Mouse (Mus musculus): ENCODE measurements around the gene Zfp423. TPM values are rescaled to one million over a fixed set of nuclear protein-coding genes. Genes with fewer than 3 reads are reported as not detected.

Gene Zfp423
- total RNA-seq, 2 experiments from 2014 or later = 0.18 TPM; not detected in 1

DNA sequence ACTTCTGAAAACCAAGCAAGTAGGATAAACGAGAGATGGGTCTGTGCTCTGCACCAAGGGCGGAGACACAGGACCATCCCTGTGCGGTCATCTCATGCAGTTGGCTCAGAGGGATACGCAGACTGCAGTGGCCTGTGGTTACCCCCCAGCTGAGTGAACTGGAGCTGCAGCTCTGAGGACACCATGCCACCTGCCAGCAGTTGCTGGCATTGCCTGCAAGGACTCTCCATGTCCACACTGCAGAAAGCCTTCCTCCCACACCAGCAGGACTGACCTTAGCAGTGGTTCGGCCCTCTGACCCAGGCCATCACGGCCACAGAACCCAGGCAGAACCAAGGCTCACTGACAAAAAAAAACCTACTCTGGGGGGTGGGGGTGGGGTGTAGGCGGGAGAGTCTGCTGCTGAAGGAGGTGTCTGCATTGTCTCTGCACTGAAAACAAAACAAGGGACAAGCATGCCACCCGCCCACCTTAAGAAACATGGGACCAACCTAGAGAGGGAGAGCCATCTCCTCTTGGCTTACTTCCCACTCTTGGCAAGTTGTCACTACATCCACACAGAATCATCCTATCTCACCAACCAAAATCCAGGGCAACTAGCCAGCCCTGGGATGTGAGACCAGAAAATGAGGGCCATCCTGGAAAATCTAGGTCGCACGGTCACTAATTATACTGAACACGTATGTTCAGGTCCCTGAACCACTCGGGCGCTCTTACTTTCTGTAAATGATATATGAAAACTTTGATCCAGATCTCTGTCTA is 288.0 kb downstream of the Zfp423 start:
- ATAC-seq (ENCODE audit: poor library complexity, severe bottlenecking) = no peak

DNA sequence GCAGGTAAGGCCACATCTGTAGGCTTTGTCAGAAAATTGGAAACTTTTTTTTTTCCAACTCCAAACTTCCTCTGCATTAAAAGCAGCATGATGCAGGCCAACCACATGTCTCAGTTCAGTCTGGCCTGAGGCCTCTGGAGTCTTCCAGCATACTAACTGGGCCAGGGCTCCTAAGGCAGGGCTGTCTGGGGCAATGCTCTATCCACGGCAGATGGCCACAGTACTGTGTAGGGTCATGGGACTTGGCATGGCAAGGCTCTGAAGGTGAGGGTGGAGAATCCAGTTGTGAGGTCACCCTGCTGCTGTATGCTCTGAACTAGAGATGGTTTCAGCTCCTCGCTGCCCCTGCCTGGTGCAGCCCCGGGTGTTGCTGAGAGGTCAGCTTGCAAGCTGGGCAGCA is 289.2 kb downstream of the Zfp423 start:
- no peak for ATAC-seq (ENCODE audit: poor library complexity, severe bottlenecking)

DNA sequence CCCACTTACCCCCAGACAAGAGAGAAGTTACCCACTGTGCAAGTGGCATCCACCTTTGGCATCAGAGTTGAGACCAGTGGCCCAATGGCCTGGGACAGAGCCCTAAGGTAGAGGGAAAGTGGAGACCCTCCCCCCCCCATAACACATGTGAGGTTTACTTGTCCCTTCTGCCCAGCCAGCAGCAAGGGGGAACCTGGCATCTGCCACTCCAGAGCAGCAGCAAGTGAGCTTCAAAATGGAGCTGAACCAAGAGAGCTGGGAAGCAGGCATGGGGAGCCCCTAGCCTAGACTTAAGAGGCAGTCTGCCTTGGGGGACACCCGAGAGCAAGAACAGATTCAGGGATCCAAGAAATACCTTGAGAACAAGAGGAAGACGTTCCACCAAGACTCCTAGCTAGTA is 290.7 kb downstream of the Zfp423 start:
- no peak for ATAC-seq (ENCODE audit: poor library complexity, severe bottlenecking)

DNA sequence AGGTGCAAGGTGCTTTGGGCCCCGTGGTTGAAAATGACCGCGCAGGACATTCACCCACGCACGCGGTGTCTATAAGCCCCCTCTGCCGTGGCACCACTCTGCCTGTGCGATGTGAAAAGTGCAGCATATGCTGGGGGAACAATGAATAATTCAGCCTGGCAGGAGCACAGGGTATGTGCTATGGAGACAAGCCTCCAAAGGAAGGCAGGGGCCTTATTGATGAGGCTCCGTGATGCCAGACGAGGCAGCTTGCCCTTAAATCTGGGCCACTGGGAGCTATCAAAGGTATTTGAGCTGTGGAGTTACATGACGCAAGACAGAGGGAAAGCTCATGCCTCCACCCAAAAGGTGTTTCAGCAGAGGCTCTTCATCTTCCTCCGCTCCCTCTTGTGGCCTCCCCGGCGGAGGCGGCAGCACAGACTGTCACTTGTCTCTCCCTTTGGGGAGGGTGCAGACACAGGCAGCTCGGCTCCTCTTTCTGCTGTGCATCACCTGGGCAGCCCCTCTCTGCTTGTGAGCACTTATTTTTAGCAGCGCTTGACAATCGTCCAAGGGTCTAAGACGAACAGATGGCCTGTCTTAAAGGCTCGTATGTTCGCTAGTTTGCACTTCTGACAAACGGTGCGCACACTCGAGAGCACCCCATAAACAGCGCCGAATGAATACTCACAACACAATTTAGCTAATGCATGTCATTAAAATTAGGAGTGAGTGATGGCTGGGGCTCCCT is 291.3 kb downstream of the Zfp423 start:
- ATAC-seq (ENCODE audit: poor library complexity, severe bottlenecking) = no peak

DNA sequence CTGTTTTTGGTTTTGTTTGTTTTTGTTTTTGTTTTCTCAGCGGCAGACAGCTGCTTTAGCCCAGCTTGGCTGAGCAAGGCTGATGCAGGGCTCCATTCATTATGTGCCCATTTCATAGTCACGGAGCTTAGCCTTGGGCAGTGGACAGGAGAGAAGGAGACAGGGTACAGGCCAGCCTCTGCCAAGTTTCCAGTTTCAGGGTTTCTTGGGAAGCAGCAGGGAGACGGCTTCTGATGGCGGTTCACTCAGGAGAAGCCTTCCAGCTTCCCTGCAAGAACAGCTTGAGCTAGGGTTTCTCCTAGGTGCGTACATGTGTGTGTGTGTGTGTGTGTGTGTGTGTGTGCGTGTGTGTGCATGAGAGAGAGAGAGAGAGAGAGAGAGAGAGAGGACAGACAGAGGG is 292.1 kb downstream of the Zfp423 start:
- ATAC-seq (ENCODE audit: poor library complexity, severe bottlenecking) = no peak

DNA sequence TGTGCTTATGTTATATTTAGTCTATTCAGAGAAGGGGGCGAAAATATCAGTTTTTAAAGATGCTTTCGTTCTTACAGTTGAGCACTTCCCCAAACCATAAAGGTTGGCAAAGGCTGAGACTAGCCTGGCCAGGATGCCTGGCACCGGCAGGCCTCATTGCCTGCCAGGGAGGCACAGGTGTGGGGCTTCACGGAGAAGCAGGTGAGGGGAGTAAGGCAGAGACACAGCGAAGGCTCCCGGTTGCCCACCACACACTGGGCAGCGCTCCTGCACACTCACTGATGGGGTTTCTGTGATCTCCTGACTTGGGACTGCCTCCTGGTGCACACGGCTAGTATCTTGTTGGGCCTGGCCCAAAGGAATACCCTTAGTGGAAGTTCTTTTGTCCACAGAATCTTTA is 294.1 kb downstream of the Zfp423 start:
- no peak for ATAC-seq (ENCODE audit: poor library complexity, severe bottlenecking)

DNA sequence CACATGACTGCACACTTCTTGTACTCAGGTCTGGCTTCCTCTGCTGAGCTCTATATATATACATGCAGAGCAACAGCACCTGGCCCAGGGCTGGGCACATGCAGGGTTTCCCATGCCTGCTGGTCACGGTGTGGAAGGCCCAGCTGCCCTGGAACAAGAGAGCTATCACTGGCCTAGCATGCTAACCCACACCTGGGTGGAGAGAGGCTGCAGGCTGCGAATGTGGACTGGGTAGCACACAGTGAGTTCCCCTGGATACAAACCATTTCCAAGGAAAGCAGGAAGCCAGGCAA is 295.2 kb downstream of the Zfp423 start:
- ATAC-seq (ENCODE audit: poor library complexity, severe bottlenecking) = no peak

DNA sequence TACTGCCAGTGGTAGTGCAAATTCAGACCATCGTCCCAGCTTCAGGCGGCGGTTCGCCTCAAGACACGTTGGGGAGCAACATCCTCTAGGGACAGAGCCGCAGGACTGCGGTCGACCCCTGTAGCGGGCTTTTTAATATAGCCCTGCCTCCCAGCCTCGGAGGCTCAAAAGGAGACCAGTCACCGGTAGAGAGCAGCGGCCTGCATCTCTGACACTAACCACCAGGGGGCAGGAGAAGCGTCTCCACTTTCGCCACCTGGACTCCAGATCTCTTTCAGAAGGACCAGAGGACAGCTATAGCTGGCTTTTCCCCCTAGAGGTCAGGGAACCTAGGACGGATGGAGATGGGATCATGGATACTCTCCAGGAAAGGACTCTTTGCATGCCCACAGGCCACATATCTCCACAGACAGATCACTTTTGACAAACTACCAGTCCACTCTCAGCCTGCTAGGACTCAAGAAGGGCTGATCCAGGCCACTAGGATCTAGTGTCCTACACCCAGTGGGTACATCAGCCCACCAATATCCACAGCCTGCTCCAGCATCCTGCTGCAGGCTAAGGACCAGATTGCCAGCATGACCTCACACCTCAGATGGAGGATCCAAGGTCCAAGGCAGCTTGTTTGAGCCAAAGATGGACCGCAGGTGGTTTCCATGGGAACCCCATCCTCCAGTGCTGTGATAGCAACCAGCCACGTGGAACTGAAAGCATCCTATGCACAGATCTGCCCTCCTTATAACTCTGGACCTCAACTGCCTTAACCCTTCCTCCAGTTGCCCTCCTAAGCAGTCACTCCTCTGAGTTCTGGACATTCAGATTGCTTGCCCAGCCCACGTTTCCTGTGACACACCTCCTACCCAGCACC is 295.8 kb downstream of the Zfp423 start:
- ATAC-seq (ENCODE audit: poor library complexity, severe bottlenecking) = no peak

DNA sequence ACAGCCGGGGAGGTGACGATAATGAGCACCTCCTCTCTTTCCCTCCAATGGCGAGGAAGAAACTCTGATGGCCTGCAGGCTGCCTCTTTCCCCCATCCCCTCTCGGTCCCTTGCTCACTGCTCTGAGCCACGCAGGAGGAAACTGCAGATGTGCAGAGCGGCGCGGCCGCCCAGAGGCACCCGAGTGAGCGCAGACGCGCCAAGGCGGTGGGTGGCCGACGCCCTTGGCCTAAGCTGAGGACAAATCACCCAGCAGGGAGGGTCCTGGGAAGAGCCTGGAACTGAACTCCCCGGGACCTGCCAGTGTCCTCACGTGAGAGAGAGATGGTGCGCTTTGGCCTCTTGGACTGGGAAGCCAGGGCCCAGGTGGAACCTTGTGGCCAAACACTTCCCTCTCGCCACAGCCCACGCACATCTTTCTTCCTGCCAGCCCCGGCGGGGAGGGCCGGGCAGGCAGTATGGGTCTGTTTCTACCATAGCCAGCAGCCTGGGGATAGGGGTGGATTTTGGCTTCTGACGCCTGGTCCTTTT is 296.5 kb downstream of the Zfp423 start:
- ATAC-seq (ENCODE audit: poor library complexity, severe bottlenecking) = no peak

DNA sequence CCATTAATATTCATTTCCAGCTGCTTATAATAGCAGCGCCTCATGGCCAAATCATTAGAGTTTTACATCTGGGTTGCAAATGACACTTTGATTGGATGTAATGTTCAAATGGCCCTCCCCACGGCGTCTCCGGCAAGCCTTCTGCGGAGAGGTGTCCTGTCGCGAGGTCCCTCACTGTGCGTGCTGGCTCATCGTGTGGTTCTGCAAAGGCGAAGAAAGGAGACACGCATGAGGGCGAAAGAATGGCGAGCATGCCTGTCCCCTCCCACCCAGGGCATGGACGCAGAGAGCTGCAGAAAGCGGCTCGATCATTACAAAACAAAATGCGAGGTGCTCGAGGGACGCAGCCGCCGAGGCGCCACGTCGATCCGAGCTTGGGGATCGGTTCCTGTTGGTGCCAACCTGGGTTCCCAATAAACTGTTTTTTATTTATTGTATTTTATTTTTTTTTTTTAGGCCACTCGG is 297.1 kb downstream of the Zfp423 start:
- no peak for ATAC-seq (ENCODE audit: poor library complexity, severe bottlenecking)

DNA sequence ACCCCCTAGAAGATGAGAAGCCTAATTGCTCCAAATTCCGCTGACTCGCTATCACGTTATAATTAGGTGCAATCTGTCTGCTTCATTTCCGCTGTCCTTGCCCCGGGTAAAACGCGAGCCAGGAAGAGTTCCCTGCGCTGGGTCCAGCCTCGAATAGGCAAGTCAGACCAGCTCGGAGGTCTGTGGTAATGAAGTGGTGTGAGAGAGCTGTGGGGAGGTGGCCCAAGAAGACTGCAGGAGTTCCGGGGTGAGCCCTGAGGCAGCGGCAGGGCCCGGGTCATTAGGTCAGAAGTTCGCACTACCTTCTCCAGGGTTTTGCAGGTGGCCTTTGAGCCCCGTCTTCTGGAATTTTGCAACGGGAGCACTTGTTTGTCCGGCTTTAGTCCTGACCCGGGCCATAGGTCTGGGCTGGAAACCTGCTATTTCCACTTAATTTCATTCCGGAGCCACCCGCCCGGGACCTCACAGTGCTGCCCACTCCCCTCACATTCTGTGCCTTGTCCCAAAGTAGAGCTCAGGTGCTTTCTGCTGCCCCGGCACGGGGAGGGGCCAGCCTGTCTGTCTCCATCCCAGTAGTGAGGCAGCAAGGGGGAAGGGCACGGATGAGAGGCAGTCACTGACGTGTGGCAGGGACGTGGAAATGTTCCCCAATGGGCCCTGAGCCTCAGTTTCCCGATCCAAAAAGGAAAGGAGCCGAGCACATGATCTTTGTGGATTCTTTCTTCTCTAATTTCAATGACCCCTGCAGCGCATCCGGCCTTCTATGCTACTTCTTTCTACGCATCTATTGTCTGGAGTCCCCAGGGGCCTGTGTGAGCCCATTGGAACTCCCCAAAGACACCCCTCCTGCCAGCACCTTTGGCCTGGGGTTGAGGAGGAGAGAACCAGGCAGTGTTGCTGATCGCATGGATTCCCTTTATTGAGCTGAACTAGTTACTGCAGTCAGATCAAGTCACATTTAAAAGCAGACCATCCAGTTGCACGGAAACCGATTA is 298.2 kb downstream of the Zfp423 start:
- no peak for ATAC-seq (ENCODE audit: poor library complexity, severe bottlenecking)

DNA sequence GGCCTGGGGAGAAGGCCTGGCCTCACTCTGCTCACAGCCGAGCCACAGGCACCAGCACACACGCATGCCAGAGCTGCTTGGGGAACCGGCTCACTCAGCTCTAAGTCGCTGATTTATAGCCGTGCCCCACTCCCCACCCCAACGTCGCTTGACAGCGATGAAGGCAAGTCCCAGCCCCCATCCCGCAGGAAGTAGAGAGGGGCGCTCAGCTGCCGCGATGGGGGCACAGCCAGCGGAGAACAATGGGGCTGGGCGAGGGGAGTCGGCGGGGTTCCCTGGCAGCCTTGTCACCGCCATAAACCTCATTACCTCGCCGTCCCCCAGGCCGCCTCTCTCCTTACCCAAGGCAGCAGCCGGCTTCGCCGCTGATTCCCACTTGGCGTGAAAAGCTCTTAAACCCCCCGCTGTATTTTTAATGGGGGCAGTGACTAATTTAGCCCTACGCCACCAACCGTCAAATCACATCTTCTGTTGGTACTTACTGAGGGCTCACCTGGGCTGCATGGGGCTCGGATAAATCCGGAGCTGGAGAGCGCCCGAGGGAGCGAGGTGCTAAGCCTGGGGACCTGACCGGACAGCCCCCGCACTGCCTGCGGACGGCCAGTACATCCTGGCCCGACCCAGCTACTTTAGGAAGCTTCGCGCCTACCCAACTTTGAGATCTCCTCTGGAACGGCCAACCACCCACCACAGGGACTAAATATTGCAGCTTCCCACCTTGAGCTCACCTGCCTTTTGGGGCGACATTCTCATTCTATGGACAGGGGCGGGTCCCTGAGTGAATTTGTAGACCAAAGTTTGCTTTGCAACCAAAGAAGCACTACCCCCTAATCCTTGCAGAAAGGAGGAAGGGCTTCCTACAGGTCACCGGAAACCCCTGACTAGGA is 299.1 kb downstream of the Zfp423 start:
- no peak for ATAC-seq (ENCODE audit: poor library complexity, severe bottlenecking)

DNA sequence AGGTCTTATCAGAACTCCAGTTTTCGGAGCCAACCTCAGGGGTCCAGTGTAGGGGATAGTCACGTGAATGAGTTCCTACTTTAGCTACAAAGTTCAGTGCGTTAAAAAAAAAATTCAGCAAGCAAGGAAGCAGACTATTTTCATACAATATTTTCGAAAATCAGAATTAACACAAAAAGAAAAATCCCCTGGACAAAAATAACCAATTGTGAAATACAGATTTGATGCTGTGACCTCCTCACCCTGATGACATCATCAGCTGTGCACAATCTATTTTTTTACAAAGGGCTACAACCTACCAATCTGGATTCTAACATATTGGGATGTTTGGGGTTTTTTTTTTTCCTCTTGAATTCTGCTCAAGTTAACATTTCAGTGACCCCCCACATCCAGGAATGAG is 301.9 kb downstream of the Zfp423 start:
- no peak for ATAC-seq (ENCODE audit: poor library complexity, severe bottlenecking)

DNA sequence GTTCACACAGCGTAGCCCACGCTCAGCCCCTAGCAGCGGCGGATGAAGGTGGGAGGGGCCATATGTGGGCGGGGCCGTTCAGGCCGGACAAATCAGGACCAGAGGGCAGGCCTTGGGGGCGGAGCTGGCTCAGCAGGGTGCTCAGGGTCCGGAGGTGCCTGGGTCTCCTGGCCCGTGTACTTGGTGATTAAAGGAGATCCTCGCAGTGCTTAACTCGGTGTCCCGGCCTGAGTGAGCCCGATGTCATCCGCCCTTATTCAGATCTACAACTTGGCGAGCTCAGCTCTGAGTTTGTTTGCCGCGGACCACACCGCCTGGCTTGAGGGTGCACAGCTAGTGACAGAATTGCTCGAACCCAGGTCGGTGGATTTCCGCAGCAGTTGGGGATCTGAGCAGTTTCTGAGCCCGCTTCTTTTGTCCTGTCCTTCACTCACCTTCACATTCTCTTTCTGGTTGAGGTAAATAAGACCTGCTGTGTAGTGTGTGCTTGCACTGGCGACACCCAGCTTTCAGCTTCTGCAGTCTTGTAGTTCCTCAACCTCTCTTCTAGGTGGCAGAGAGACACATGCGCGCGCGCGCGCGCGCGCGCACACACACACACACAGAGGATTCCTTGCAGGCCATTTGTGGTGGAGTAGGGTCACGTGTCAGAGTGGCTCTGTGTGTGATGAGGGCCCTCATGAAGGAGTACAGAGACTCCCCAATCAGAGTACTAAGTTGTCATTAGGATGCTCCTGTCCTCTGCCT is 302.7 kb downstream of the Zfp423 start:
- peak; percentile 35; the same call in 1 of the 2 replicates for ATAC-seq (ENCODE audit: poor library complexity, severe bottlenecking)

DNA sequence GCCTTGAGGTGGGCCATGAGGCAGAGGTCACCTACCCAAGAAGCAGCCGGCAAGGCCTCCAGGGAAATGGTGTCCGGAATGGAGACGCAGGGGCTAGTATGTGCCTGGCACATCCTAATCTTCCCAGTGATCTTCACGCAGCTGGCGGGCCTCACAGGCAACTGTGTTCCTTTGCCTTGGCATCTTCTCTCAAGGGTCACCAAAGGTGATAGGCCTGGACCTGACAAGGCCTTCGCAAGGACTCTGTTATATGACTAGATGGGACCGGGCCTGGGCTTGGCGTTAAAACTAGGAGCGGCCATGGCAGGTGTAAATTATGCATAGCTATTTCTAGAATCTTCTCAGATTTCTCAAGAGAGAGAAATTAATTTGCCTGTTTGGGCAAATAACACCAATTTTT is 303.4 kb downstream of the Zfp423 start:
- no peak for ATAC-seq (ENCODE audit: poor library complexity, severe bottlenecking)

DNA sequence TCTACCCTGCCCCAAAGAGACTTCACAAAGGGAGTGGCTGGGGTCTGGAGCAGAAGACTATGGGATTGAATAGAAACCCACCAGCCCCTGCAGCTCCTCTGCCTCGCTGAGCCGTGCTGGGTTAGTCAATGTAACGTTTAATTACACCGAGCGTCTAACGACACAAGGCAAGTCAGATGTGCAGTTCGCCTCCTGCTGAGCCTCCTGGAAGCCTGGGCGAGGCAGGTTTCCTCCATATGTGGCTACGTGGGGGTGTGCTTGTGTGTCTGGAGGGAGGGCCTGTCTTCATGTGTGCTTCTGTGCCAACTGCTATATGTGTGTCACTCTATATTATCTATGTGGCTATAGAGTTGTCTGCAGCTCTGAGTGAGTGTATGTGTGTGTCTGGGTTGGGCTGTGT is 311.6 kb downstream of the Zfp423 start:
- no peak for ATAC-seq (ENCODE audit: poor library complexity, severe bottlenecking)

DNA sequence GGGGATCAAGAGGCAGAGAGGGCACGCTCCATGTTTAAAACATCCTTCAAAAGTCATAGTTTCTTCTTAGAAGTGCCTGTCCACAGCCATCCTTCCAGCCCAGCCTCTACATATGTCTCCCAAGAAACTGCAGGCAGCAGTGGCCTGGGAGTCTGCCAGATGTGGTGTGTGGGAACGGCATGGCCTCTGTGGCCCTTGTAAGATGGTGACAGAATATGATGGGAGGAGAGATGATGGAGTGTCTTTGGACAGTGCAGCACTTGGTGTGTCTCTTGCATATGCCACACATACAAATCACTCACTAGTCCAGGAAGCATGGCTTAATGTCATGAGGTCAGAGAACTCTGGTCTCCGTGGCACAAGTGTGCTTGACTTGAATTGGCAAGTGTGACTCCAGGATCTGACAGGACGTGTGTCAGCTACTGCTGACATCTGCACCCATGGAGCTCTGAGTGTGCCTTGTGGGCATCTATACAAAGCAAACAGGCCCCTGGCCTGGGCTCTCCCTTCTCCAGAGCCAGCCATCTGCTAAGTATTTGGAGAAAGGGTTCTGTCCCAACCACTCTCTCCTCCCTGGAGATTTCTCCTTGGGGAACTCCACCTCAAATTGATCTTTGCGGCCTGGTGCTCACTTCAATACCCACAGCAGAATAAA is 313.4 kb downstream of the Zfp423 start:
- ATAC-seq (ENCODE audit: poor library complexity, severe bottlenecking) = no peak

DNA sequence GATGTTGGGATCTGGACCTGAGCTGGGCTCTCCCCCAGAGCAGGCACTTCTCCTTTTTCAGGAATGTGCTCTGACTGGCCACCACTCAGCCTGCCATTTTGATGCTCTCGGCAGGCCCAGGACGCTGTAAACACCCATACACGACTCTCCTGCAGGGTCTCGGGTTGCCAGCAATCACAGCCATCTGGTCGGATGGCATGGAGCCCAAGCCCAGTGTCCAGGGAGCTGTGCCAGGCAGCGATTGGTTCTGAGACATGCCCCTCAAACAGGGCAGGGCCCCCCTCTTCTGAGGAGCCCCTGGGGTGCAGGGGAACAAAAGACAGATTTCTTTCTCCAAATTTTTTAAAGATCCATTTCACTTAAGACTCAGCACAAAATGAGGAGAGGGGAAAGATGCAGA is 314.0 kb downstream of the Zfp423 start:
- ATAC-seq (ENCODE audit: poor library complexity, severe bottlenecking) = no peak

All from megakaryocyte, adult 5-6 weeks (primary cell).